Mouse (Mus musculus): ENCODE results near the gene Catsper4. TPM values are rescaled to one million over a fixed set of nuclear protein-coding genes. Genes with fewer than 3 reads are reported as not detected.

The Catsper4 gene
- polyA plus RNA-seq, 2 experiments = not detected

DNA sequence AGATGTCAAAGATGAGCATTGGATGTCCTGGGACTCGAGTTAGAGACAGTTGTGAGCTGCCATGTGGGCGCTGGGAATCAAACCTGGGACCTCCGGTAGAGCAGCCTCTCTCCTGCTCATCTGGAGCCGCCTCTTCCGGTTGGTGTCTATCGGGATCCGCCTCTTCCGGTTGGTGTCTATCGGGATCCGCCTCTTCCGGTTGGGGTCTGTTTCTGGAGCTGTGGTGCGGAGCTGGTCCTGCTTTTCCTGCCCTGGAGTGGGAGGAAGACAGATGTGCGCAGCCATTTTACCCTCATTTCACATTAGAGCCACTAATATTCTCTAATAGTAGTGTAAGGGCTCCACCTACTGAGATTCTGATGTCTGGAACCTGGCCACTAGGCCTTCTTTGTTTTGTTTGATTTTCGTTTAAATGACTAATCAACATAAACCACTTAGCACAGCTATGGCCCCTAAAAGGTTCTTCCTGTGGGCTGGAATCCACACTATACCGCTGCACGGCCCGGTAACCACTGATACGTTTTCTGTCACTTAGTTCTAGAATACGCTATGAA lies 41.0 kb upstream of the Catsper4 start:
- TF ChIP-seq CTCF (IDR thresholded peaks at IDR 0.05; ENCODE audit: low read depth) (no peak), EP300 (IDR thresholded peaks at IDR 0.05; ENCODE audit: low read depth) (no peak)
- H3K36me3 ChIP-seq (replicated peaks; ENCODE audit: control insufficient read depth, insufficient read depth, low read depth) = no peaks in the 10 kb centered on the region
- no peak overlapping the region for H3K9ac ChIP-seq (replicated peaks)
- peaks cover 5 to 10% of the 10 kb centered on the region in 2 experiments; a peak in 3 of 4 replicates for H3K4me1 ChIP-seq (replicated peaks; ENCODE audit: control insufficient read depth in 2 of 2, insufficient read depth in 2 of 2, low read length in 1 of 2)
- H3K27me3 ChIP-seq (ENCODE audit: control insufficient read depth, insufficient read depth, low read length) = no peaks in the 10 kb centered on the region
- no peak overlapping the region for H3K4me3 ChIP-seq (ENCODE audit: insufficient read depth in 1 of 2, low read depth in 2 of 2, low read length in 2 of 2)
- H3K9me3 ChIP-seq (ENCODE audit: control insufficient read depth, low read length) = no peaks in the 10 kb centered on the region
- DNase-seq (ENCODE audit: low read depth in 3 of 3, low spot score in 3 of 3) (no peak), ATAC-seq (ENCODE audit: insufficient read depth) (no peak)
- 72% methylated on average over 19 of the region's 19 CpGs for WGBS (ENCODE audit: insufficient replicate concordance)
- H3K27ac ChIP-seq = no peak overlapping the region
- H3K4me2 ChIP-seq (ENCODE audit: low read depth) = no peak overlapping the region

DNA sequence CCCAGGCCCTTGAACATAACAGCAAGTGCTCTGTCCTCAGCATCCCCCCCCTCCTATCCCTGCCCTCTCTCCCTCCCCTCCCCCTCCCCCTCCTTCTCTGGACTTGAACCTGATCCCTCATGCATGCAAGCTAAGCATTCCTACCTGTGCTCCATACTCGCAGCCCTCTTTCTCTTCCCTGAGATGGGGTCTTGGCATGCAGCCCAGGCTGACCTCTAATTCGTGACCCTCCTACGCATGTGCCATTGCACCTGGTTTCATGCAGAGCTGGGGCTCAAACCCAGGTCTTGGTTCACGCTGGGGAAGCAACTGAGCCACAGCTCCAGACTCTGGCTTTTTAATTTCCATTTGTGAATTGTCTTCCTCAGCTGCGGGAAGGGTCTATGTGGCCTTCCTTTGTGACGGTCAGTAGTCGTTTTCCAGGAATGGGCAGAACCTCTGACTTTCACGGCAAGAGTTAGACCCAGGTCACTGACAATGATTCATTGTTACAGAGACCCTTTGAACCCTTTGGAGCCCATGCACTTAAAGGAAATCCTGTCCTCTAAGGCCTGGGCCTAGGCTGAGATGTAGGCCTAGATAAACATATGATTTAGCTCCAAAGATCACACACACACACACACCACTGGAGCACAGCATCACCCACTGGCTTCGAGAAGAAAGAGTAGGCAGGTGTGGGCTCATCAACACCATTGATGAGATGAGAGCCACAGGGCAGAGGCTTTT lies 38.8 kb upstream of the Catsper4 start:
- H3K27me3 ChIP-seq (ENCODE audit: control insufficient read depth, insufficient read depth, low read length) = no peaks in the 10 kb centered on the region
- H3K27ac ChIP-seq = no peak overlapping the region
- no peak overlapping the region for H3K4me2 ChIP-seq (ENCODE audit: low read depth)
- no peak overlapping the region for H3K4me3 ChIP-seq (ENCODE audit: insufficient read depth in 1 of 2, low read depth in 2 of 2, low read length in 2 of 2)
- TF ChIP-seq EP300 (IDR thresholded peaks at IDR 0.05; ENCODE audit: low read depth) = no peak
- no peak for TF ChIP-seq CTCF (IDR thresholded peaks at IDR 0.05; ENCODE audit: low read depth)
- H3K9me3 ChIP-seq (ENCODE audit: control insufficient read depth, low read length) = no peaks in the 10 kb centered on the region
- ATAC-seq (ENCODE audit: insufficient read depth) (no peak), DNase-seq (ENCODE audit: low read depth in 3 of 3, low spot score in 3 of 3) (no peak)
- WGBS (ENCODE audit: insufficient replicate concordance) = 46% methylated on average over 9 of the region's 9 CpGs
- H3K36me3 ChIP-seq (replicated peaks; ENCODE audit: control insufficient read depth, insufficient read depth, low read depth) = no peaks in the 10 kb centered on the region
- H3K4me1 ChIP-seq (replicated peaks; ENCODE audit: control insufficient read depth in 2 of 2, insufficient read depth in 2 of 2, low read length in 1 of 2) = no peaks in the 10 kb centered on the region
- no peak overlapping the region for H3K9ac ChIP-seq (replicated peaks)

DNA sequence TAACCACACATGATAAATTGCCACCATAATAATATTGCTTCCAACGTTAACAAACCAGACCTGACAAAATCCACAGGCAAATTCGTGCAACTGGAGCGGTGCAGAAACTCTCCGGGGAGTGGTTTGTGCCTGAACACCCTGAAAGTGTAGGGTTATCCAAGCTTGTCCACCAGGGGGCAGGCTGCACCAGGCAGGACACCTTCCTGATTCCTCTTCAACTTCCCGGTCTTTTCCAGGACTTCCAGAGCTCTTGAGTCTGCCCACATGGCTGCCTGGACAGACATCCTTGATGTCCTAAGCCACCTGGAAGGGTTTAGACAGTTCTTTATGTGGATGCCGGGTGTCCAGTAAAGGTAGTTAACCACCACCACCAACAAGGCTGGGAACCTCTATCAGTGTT lies 36.0 kb upstream of the Catsper4 start:
- WGBS (ENCODE audit: insufficient replicate concordance) = 28% methylated on average over 6 of the region's 6 CpGs
- H3K9ac ChIP-seq (replicated peaks) = no peak overlapping the region
- no peaks in the 10 kb centered on the region for H3K4me1 ChIP-seq (replicated peaks; ENCODE audit: control insufficient read depth in 2 of 2, insufficient read depth in 2 of 2, low read length in 1 of 2)
- no peak overlapping the region for H3K4me2 ChIP-seq (ENCODE audit: low read depth)
- H3K4me3 ChIP-seq (ENCODE audit: insufficient read depth in 1 of 2, low read depth in 2 of 2, low read length in 2 of 2) = no peak overlapping the region
- no peak overlapping the region for H3K27ac ChIP-seq
- TF ChIP-seq EP300 (IDR thresholded peaks at IDR 0.05; ENCODE audit: low read depth) (no peak), CTCF (IDR thresholded peaks at IDR 0.05; ENCODE audit: low read depth) (peak; percentile 93)
- no peaks in the 10 kb centered on the region for H3K27me3 ChIP-seq (ENCODE audit: control insufficient read depth, insufficient read depth, low read length)
- ATAC-seq (ENCODE audit: insufficient read depth) (no peak), DNase-seq (ENCODE audit: low read depth in 3 of 3, low spot score in 3 of 3) (no peak)
- H3K36me3 ChIP-seq (replicated peaks; ENCODE audit: control insufficient read depth, insufficient read depth, low read depth) = no peaks in the 10 kb centered on the region
- no peaks in the 10 kb centered on the region for H3K9me3 ChIP-seq (ENCODE audit: control insufficient read depth, low read length)

DNA sequence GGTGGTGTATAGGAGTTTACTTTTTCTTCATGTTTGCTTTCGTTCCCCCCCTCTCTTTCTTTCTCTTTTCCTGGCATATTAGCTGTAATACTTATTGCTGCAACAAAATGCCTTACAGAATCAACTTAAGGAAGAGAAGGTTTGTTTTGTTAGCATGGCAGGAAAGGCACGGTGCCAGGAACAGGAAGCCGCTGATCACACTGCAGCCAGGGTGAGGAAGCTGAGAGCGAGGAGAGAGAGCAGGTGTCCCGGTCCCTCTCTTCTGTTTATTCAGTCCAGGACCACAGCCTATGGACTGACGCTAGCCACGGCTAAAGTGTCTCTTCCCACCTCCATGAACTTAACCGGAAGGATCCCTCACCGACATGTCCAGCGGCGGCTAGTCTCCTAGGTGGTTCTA lies 31.2 kb upstream of the Catsper4 start:
- peaks cover 28% of the 10 kb centered on the region for H3K27me3 ChIP-seq (ENCODE audit: control insufficient read depth, insufficient read depth, low read length)
- DNase-seq (ENCODE audit: low read depth in 3 of 3, low spot score in 3 of 3) (no peak), ATAC-seq (ENCODE audit: insufficient read depth) (no peak)
- no peak overlapping the region for H3K9ac ChIP-seq (replicated peaks)
- H3K4me2 ChIP-seq (ENCODE audit: low read depth) = no peak overlapping the region
- TF ChIP-seq CTCF (IDR thresholded peaks at IDR 0.05; ENCODE audit: low read depth) = no peak
- TF ChIP-seq EP300 (IDR thresholded peaks at IDR 0.05; ENCODE audit: low read depth) = no peak
- H3K9me3 ChIP-seq (ENCODE audit: control insufficient read depth, low read length) = no peaks in the 10 kb centered on the region
- H3K27ac ChIP-seq = no peak overlapping the region
- 34% methylated on average over 11 of the region's 11 CpGs for WGBS (ENCODE audit: insufficient replicate concordance)
- H3K36me3 ChIP-seq (replicated peaks; ENCODE audit: control insufficient read depth, insufficient read depth, low read depth) = no peaks in the 10 kb centered on the region
- no peak overlapping the region for H3K4me3 ChIP-seq (ENCODE audit: insufficient read depth in 1 of 2, low read depth in 2 of 2, low read length in 2 of 2)
- H3K4me1 ChIP-seq (replicated peaks; ENCODE audit: control insufficient read depth in 2 of 2, insufficient read depth in 2 of 2, low read length in 1 of 2) = peaks cover 0 to 15% of the 10 kb centered on the region in 2 experiments; a peak in 2 of 4 replicates

DNA sequence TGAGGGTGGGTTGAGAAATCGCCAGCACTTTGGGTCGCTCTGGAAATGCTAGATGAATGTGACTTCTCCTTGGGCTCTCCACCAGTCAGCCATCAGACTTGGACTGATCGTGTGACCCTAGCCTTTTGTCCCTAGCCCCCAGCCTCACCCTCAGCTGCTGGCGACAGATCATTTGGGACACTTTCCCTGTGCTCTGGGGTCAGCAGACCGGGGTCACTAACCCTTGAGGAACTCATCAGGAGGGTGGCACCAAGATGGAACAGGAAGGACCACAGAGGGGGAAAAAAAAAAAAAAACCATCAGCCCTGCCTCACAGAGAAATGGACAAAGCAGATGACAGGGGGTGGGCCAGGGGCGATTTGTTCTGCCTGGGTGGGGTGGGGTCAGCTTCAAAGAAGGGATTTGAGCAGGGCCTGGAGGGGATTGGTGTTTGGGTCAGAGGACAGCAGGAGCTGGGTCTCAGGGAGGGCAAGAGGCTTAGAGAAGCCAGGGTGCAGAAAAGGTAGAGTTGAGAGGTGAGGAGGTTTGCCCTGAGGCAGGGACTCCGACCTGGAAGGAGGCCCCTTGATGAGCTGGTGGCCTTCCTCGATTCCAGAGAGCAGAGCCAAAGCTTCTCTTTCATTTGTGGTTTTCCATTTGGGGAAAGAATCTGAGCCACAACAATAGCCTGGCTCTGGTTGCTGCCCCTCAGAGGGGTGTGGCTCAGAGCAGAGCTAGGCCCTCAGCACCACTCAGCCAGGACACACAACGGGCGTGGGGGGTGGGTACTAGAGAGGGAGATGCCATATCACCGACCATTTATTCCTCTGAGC lies 30.2 kb upstream of the Catsper4 start:
- H3K4me1 ChIP-seq (replicated peaks; ENCODE audit: control insufficient read depth in 2 of 2, insufficient read depth in 2 of 2, low read length in 1 of 2) = peaks cover 0 to 15% of the 10 kb centered on the region in 2 experiments; a peak in 2 of 4 replicates
- WGBS (ENCODE audit: insufficient replicate concordance) = 32% methylated on average over 11 of the region's 11 CpGs
- peaks cover 37% of the 10 kb centered on the region for H3K27me3 ChIP-seq (ENCODE audit: control insufficient read depth, insufficient read depth, low read length)

More for the DNA sequence above, 30.2 kb upstream of the Catsper4 start:
- TF ChIP-seq EP300 (IDR thresholded peaks at IDR 0.05; ENCODE audit: low read depth) = no peak
- TF ChIP-seq CTCF (IDR thresholded peaks at IDR 0.05; ENCODE audit: low read depth) = no peak
- ATAC-seq (ENCODE audit: insufficient read depth) = no peak
- Histone ChIP-seq H3K27ac (no peak overlapping the region), H3K9me3 (ENCODE audit: control insufficient read depth, low read length) (no peaks in the 10 kb centered on the region), H3K4me2 (ENCODE audit: low read depth) (no peak overlapping the region), H3K9ac (replicated peaks) (no peak overlapping the region), H3K36me3 (replicated peaks; ENCODE audit: control insufficient read depth, insufficient read depth, low read depth) (no peaks in the 10 kb centered on the region), H3K4me3 (ENCODE audit: insufficient read depth in 1 of 2, low read depth in 2 of 2, low read length in 2 of 2) (no peak overlapping the region)
- no peak for DNase-seq (ENCODE audit: low read depth in 3 of 3, low spot score in 3 of 3)

Measured in liver, embryonic 14.5 days (tissue).